Mouse (Mus musculus) myocyte (in vitro differentiated cells): ENCODE measurements at regions not wholly inside any gene's neighbourhood (a gene's known extent, or its start where the extent isn't known, plus 50 kb on each side); places are given as distances from the start of the nearest gene placed in this dataset.

Experiments used
- CEBPB ChIP-seq: IDR thresholded peaks from 2 replicates; pipeline ENCODE4 v1.6.1; 2011; ENCODE audit warnings: mild to moderate bottlenecking, moderate library complexity; ENCODE audit not compliant: poor library complexity, insufficient read depth, severe bottlenecking
- E2F4 ChIP-seq: IDR thresholded peaks from one replicate; pipeline ENCODE4 v1.6.1; 2011; ENCODE audit warnings: mild to moderate bottlenecking, control low read depth, moderate library complexity; ENCODE audit not compliant: insufficient read depth
- MAX ChIP-seq: IDR thresholded peaks from one replicate; pipeline ENCODE4 v1.6.1; 2011; ENCODE audit warnings: low read depth, mild to moderate bottlenecking, control low read depth
- MYOD1 ChIP-seq, 3 experiments: IDR thresholded peaks; one replicate each; pipeline ENCODE4 v1.6.1; 2011; ENCODE audit warnings: control low read depth in 2 of 3, low read depth in 2 of 3, mild to moderate bottlenecking in 2 of 3, moderate library complexity in 1 of 3; ENCODE audit not compliant: insufficient read length in 2 of 3, control insufficient read depth in 1 of 3
- MYOG ChIP-seq, 3 experiments: IDR thresholded peaks; one replicate each; pipeline ENCODE4 v1.6.1; 2011; ENCODE audit warnings: control low read depth in 2 of 3, low read depth in 2 of 3, mild to moderate bottlenecking in 2 of 3; ENCODE audit not compliant: insufficient read length in 2 of 3, control insufficient read depth in 1 of 3, insufficient read depth in 1 of 3
- POLR2A ChIP-seq: IDR thresholded peaks from one replicate; pipeline ENCODE4 v1.6.1; 2011; ENCODE audit warnings: low read depth, mild to moderate bottlenecking, control low read depth, moderate library complexity; ENCODE audit not compliant: insufficient read length
- SRF ChIP-seq: IDR thresholded peaks from one replicate; pipeline ENCODE4 v1.6.1; 2011; ENCODE audit warnings: low read depth; ENCODE audit not compliant: control insufficient read depth, insufficient read length
- TCF12 ChIP-seq: IDR thresholded peaks from one replicate; pipeline ENCODE4 v1.6.1; 2011; ENCODE audit warnings: mild to moderate bottlenecking, control low read depth; ENCODE audit not compliant: poor library complexity, insufficient read depth, severe bottlenecking
- TCF3 ChIP-seq: IDR thresholded peaks from one replicate; pipeline ENCODE4 v1.6.1; 2011; ENCODE audit warnings: low read depth, control low read depth; ENCODE audit not compliant: insufficient read length
- USF1 ChIP-seq: IDR thresholded peaks from one replicate; pipeline ENCODE4 v1.6.1; 2011; ENCODE audit warnings: low read depth, mild to moderate bottlenecking, control low read depth, moderate library complexity

GRCm38 (mm10) chr1:90430480-90430879 is 172.3 kb upstream of the Cops8 start:
- TF ChIP-seq POLR2A (no peak), SRF (no peak), TCF12 (no peak), E2F4 (no peak), USF1 (no peak), MAX (no peak), MYOG (IDR thresholded peaks at IDR 0.05; ENCODE audit: control insufficient read depth in 1 of 3, insufficient read depth in 1 of 3, insufficient read length in 2 of 3, low read depth in 2 of 3) (no peak), CEBPB (no peak), TCF3 (no peak), MYOD1 (IDR thresholded peaks at IDR 0.05; ENCODE audit: control insufficient read depth in 1 of 3, insufficient read length in 2 of 3, low read depth in 2 of 3) (no peak)
